Mouse (Mus musculus) small intestine, adult 2 months (tissue): Measurements from ENCODE around the gene Hpgd. TPM values are rescaled to one million over a fixed set of nuclear protein-coding genes. Genes with fewer than 3 reads are reported as not detected.

Experiments used
- H3K27ac ChIP-seq: fragments of 200-500 bp; 2 replicates; pipeline ENCODE4 v1.5.1; 2012; ENCODE audit warnings: low read depth, low read length, control low read depth, inconsistent platforms; ENCODE audit not compliant: insufficient read depth
- H3K27me3 ChIP-seq: fragments of 200-500 bp; 2 replicates; pipeline ENCODE4 v1.6.1; 2012; ENCODE audit warnings: mild to moderate bottlenecking, moderate library complexity, low read length, inconsistent platforms; ENCODE audit not compliant: control insufficient read depth, insufficient read depth
- H3K36me3 ChIP-seq: fragments of 200-500 bp; 2 replicates; pipeline ENCODE4 v1.6.1; 2012; ENCODE audit warnings: mild to moderate bottlenecking, low read length, control low read depth, inconsistent platforms; ENCODE audit not compliant: control insufficient read depth, insufficient read depth
- H3K4me1 ChIP-seq: fragments of 200-500 bp; 2 replicates; pipeline ENCODE4 v1.6.1; 2012; ENCODE audit warnings: low read length, inconsistent platforms, mixed read lengths; ENCODE audit not compliant: control insufficient read depth, insufficient read depth, insufficient read length
- H3K4me3 ChIP-seq: fragments of 200-500 bp; 2 replicates; pipeline ENCODE4 v1.5.1; 2012; ENCODE audit warnings: low read depth, mild to moderate bottlenecking, control low read depth, inconsistent platforms, low read length, moderate library complexity
- CTCF ChIP-seq: fragments of 200-500 bp; IDR thresholded peaks from 2 replicates; pipeline ENCODE4 v1.5.1; 2012; ENCODE audit warnings: low read depth, mild to moderate bottlenecking, control low read depth, inconsistent platforms, low read length, moderate library complexity, mixed read lengths; ENCODE audit not compliant: insufficient replicate concordance, insufficient read length; ENCODE audit errors: extremely low read depth
- POLR2A ChIP-seq: fragments of 200-500 bp; IDR thresholded peaks from 2 replicates; pipeline ENCODE4 v1.6.1; 2012; ENCODE audit warnings: low read depth, mild to moderate bottlenecking, control low read depth, inconsistent platforms, low read length, moderate library complexity
- WGBS: fragments of 180-500 bp; shearing (Covaris S2); methylation state at CpG from one replicate; pipeline ENCODE4 v1.1.7; 2018; 5-methylcytosine and 5-hydroxymethylcytosine counted together
- polyA plus RNA-seq: library from polyadenylated mRNA; depleted of rRNA; stranded (reverse); fragments of >200 nt; gene quantifications from 2 replicates; pipeline ENCODE4 v1.2.3, GENCODE M21; 2012

The Hpgd gene
- polyA plus RNA-seq, 1 experiment = 34.8 TPM

DNA sequence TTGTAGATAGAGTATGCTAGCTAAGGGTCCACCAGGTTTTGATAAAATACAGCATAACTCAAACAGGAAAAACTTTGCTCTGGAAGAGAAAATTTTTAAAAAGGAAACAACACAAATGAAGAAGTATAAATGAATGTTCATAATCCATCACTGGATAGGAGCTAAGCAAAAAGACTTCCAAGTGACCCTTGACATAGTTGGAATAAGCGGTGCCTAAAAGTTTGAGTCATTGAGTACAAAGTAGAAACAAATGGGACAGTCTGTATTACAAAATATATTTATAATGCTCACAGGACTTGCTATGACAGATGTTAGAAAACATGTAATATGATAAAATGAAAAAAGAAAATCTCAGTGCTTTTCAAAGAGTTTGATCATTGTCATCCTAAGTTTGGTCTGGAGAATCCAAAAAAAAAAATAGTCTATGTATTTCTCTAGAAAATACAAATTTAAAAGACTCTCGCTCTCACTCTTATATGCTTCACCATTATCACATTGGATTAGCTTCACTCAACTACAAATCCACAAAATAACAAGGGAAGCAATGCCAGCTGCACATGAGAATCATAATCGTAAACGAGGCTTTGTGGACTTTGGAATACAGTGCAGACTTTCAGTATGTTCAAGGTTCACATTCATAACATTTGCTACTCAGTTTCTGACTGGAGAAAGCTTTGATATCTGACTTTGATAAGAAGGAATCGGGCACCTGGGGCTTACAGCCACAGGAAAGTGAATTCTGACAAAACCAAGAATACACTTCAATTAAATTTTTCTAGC is 51.4 kb downstream of the Hpgd start:
- peak overlapping the region; percentile 73 for H3K27ac ChIP-seq
- no peak overlapping the region for H3K4me3 ChIP-seq
- no peaks in the 10 kb centered on the region for H3K27me3 ChIP-seq
- WGBS = 39% methylated on average over 5 of the region's 5 CpGs
- TF ChIP-seq CTCF = no peak
- no peak for TF ChIP-seq POLR2A
- peaks cover 8% of the 10 kb centered on the region for H3K4me1 ChIP-seq
- H3K36me3 ChIP-seq = no peaks in the 10 kb centered on the region

DNA sequence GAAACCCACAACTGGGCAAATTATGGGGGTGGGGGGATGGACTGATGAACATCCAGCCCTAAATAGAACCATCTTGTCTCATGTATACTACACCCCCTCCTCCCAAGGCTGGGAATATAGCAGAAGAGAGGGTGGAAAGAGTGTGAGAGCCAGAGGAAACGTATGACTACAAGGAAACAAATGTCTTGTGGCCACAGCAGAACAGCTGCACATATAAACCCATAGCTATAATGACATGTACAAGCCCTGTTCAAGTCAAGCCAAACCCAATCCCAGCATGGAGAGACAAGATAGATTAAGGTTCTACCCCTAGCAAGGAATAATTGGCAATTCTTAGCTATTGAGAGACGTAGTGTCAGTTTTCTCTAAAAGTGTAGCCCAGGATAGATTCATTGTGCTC is 68.8 kb downstream of the Hpgd start:
- H3K4me1 ChIP-seq = no peaks in the 10 kb centered on the region
- no peak overlapping the region for H3K27ac ChIP-seq
- WGBS = 90% methylated on average over 2 of the region's 2 CpGs
- no peak overlapping the region for H3K4me3 ChIP-seq
- no peaks in the 10 kb centered on the region for H3K36me3 ChIP-seq
- TF ChIP-seq CTCF = no peak
- TF ChIP-seq POLR2A = no peak
- H3K27me3 ChIP-seq = no peaks in the 10 kb centered on the region
